Mouse (Mus musculus) hindbrain, embryonic 13.5 days (tissue): Measurements from ENCODE around the gene Dkkl1. TPM values are rescaled to one million over a fixed set of nuclear protein-coding genes. Genes with fewer than 3 reads are reported as not detected.

ENCODE experiments used
- ATAC-seq: fragments of 200-750 bp; cut with Nextera tagmentation; 2 replicates; pipeline ENCODE4 v1.8.0; 2017; ENCODE audit warnings: moderate TSS enrichment; ENCODE audit not compliant: low FRiP score
- H3K27ac ChIP-seq: fragments of 300-500 bp; sonication (generic); 2 replicates; pipeline ENCODE4 v1.5.1; 2015; ENCODE audit warnings: inconsistent platforms, mild to moderate bottlenecking, moderate library complexity
- H3K27me3 ChIP-seq: fragments of 300-500 bp; sonication (generic); 2 replicates; pipeline ENCODE4 v1.6.1; 2015; ENCODE audit warnings: mild to moderate bottlenecking, inconsistent platforms
- H3K36me3 ChIP-seq: fragments of 300-500 bp; sonication (generic); 2 replicates; pipeline ENCODE4 v1.6.1; 2015; ENCODE audit warnings: mild to moderate bottlenecking, inconsistent platforms
- H3K4me1 ChIP-seq: fragments of 300-500 bp; sonication (generic); replicated peaks from 2 replicates; pipeline ENCODE4 v1.6.1; 2015; ENCODE audit warnings: inconsistent platforms
- H3K4me2 ChIP-seq: fragments of 300-500 bp; sonication (generic); 2 replicates; pipeline ENCODE4 v1.6.1; 2015; ENCODE audit warnings: inconsistent platforms, mild to moderate bottlenecking, moderate library complexity
- H3K4me3 ChIP-seq: fragments of 300-500 bp; sonication (generic); 2 replicates; pipeline ENCODE4 v1.5.1; 2015; ENCODE audit warnings: mild to moderate bottlenecking, inconsistent platforms
- H3K9ac ChIP-seq: fragments of 300-500 bp; sonication (generic); 2 replicates; pipeline ENCODE4 v1.6.1; 2015; ENCODE audit warnings: mild to moderate bottlenecking, inconsistent platforms
- H3K9me3 ChIP-seq: fragments of 300-500 bp; sonication (generic); 2 replicates; pipeline ENCODE4 v1.6.1; 2016; ENCODE audit warnings: inconsistent platforms
- WGBS: fragments of 180-500 bp; shearing (Covaris S2); methylation state at CpG from one replicate; pipeline ENCODE4 v1.1.7; 2015; 5-methylcytosine and 5-hydroxymethylcytosine counted together
- microRNA-seq: library from miRNA; unstranded; fragments of <30 nt; microRNA quantifications from one replicate; pipeline ENCODE4, GENCODE M21; 2016
- polyA plus RNA-seq: library from polyadenylated mRNA; unstranded; fragments of >200 nt; fragmentation: Nextera tagmentation; extraction: Ambion mirVana; gene quantifications from 2 replicates; pipeline ENCODE4 v1.2.1, GENCODE M21; 2015

The Dkkl1 gene
- polyA plus RNA-seq, 1 experiment from 2014 or later = 5.6 TPM

GRCm38 (mm10) chr7:45160866-45161265 lies 51.1 kb downstream of the Dkkl1 start:
- Histone ChIP-seq H3K27ac (no peak overlapping the region), H3K4me1 (peaks cover 17% of the 10 kb centered on the region), H3K4me2 (no peak overlapping the region), H3K9ac (no peak overlapping the region), H3K36me3 (peaks cover 43% of the 10 kb centered on the region), H3K9me3 (no peaks in the 10 kb centered on the region), H3K27me3 (peaks cover 36% of the 10 kb centered on the region), H3K4me3 (no peak overlapping the region)
- WGBS = 100% methylated on average over 3 of the region's 3 CpGs
- ATAC-seq = no peak

- Histone ChIP-seq H3K4me3 (no peak overlapping the region), H3K27me3 (peaks cover 31% of the 10 kb centered on the region), H3K36me3 (peaks cover 43% of the 10 kb centered on the region), H3K27ac (no peak overlapping the region), H3K9me3 (no peaks in the 10 kb centered on the region), H3K4me2 (no peak overlapping the region), H3K9ac (no peak overlapping the region), H3K4me1 (peaks cover 21% of the 10 kb centered on the region)
- no peak for ATAC-seq
- WGBS = 96% methylated on average over 6 of the region's 6 CpGs
These were observed 51.6 kb downstream of the Dkkl1 start for GRCm38 (mm10) chr7:45160316-45160800.

GRCm38 (mm10) chr7:45158991-45159390 lies 53.0 kb downstream of the Dkkl1 start:
- no peak overlapping the region for H3K4me2 ChIP-seq
- no peak for ATAC-seq
- H3K9me3 ChIP-seq = no peaks in the 10 kb centered on the region
- WGBS = 93% methylated on average over 6 of the region's 6 CpGs
- H3K27ac ChIP-seq = no peak overlapping the region
- H3K27me3 ChIP-seq = peaks cover 18% of the 10 kb centered on the region
- H3K4me1 ChIP-seq = peaks cover 24% of the 10 kb centered on the region
- peaks cover 43% of the 10 kb centered on the region for H3K36me3 ChIP-seq
- H3K9ac ChIP-seq = no peak overlapping the region
- H3K4me3 ChIP-seq = no peak overlapping the region

Small RNA genes lying within 50 kb of the gene (microRNA-seq; reads per million reads assigned to microRNA genes)
- gene Mir7055 = not detected

Other genes with a start within 250 kb of the Dkkl1 start
- 52.2 and 56.3 TPM in 2 replicates for gene Cpt1c, start 237.3 kb downstream of the Dkkl1 start, polyA plus RNA-seq
- 681 and 687 TPM in 2 replicates for gene Prmt1, start 225.6 kb downstream of the Dkkl1 start, polyA plus RNA-seq
- gene Irf3, start 214.5 kb downstream of the Dkkl1 start, polyA plus RNA-seq = 66.7 and 68.3 TPM in 2 replicates
- gene Bcl2l12, start 213.4 kb downstream of the Dkkl1 start, polyA plus RNA-seq = 16.2 and 19.7 TPM in 2 replicates
- gene Scaf1, start 195.8 kb downstream of the Dkkl1 start, polyA plus RNA-seq = 42.4 and 45.2 TPM in 2 replicates
- gene Rras, start 194.2 kb downstream of the Dkkl1 start, polyA plus RNA-seq = 11.5 and 15.4 TPM in 2 replicates
- 13.8 and 14.5 TPM in 2 replicates for gene Prr12, start 159.3 kb downstream of the Dkkl1 start, polyA plus RNA-seq
- gene Nosip, start 149.7 kb downstream of the Dkkl1 start, polyA plus RNA-seq = 58.0 and 58.5 TPM in 2 replicates
- gene Prrg2, start 149.5 kb downstream of the Dkkl1 start, polyA plus RNA-seq = 14.8 and 17.1 TPM in 2 replicates
- gene Rcn3, start 119.9 kb downstream of the Dkkl1 start, polyA plus RNA-seq = 93.8 and 103 TPM in 2 replicates
- gene Fcgrt, start 108.3 kb downstream of the Dkkl1 start, polyA plus RNA-seq = 26.9 and 28.3 TPM in 2 replicates
- gene Rps11, start 87.7 kb downstream of the Dkkl1 start, polyA plus RNA-seq = 994 and 999 TPM in 2 replicates
- gene Rpl13a, start 83.4 kb downstream of the Dkkl1 start, polyA plus RNA-seq = 770 and 846 TPM in 2 replicates
- 0.14 TPM in 1 of 2 replicates, not detected in the other for gene Gm45713, start 75.9 kb downstream of the Dkkl1 start, polyA plus RNA-seq
- 1.4 and 1.6 TPM in 2 replicates for gene Flt3l, start 75.7 kb downstream of the Dkkl1 start, polyA plus RNA-seq
- 85.6 and 94.4 TPM in 2 replicates for gene Pih1d1, start 57.8 kb downstream of the Dkkl1 start, polyA plus RNA-seq
- 23.7 and 24.5 TPM in 2 replicates for gene Aldh16a1, start 57.6 kb downstream of the Dkkl1 start, polyA plus RNA-seq
- gene Slc17a7, start 48.2 kb downstream of the Dkkl1 start, polyA plus RNA-seq = 0.42 and 0.62 TPM in 2 replicates
- not detected in 2 replicates for gene Gfy, start 32.6 kb downstream of the Dkkl1 start, polyA plus RNA-seq
- gene Pth2, start 31.2 kb downstream of the Dkkl1 start, polyA plus RNA-seq = 0.66 TPM in 1 of 2 replicates, not detected in the other
- gene Ccdc155, start 7.3 kb downstream of the Dkkl1 start, polyA plus RNA-seq = 0.49 and 0.54 TPM in 2 replicates
- gene Tead2, start 3.6 kb upstream of the Dkkl1 start, polyA plus RNA-seq = 78.6 and 79.2 TPM in 2 replicates
- 0.96 and 1.7 TPM in 2 replicates for gene Cd37, start 27.0 kb upstream of the Dkkl1 start, polyA plus RNA-seq
- 0.18 and 0.38 TPM in 2 replicates for gene Slc6a16, start 28.9 kb upstream of the Dkkl1 start, polyA plus RNA-seq
- gene Slc6a21, start 65.4 kb upstream of the Dkkl1 start, polyA plus RNA-seq = not detected in 2 replicates
- gene Trpm4, start 121.6 kb upstream of the Dkkl1 start, polyA plus RNA-seq = 7.3 and 8.9 TPM in 2 replicates
- gene Hrc, start 123.1 kb upstream of the Dkkl1 start, polyA plus RNA-seq = 0.31 TPM in 2 replicates
- gene Ppfia3, start 154.9 kb upstream of the Dkkl1 start, polyA plus RNA-seq = 19.9 and 20.7 TPM in 2 replicates
- 12.5 and 13.4 TPM in 2 replicates for gene Lin7b, start 158.4 kb upstream of the Dkkl1 start, polyA plus RNA-seq
- 205 and 215 TPM in 2 replicates for gene Snrnp70, start 183.6 kb upstream of the Dkkl1 start, polyA plus RNA-seq
- gene Kcna7, start 193.5 kb upstream of the Dkkl1 start, polyA plus RNA-seq = not detected in 2 replicates
- gene Ntf5, start 201.5 kb upstream of the Dkkl1 start, polyA plus RNA-seq = 0.10 and 0.19 TPM in 2 replicates
- 1.2 and 2.5 TPM in 2 replicates for gene Lhb, start 208.7 kb upstream of the Dkkl1 start, polyA plus RNA-seq
- 21.9 and 23.2 TPM in 2 replicates for gene Gys1, start 222.7 kb upstream of the Dkkl1 start, polyA plus RNA-seq
- 99.9 and 110 TPM in 2 replicates for gene Ruvbl2, start 225.9 kb upstream of the Dkkl1 start, polyA plus RNA-seq
- gene Ftl1, start 247.7 kb upstream of the Dkkl1 start, polyA plus RNA-seq = 7,019 and 7,066 TPM in 2 replicates